In genomic region chr14:18330789-18331692, GRCm38 (mm10) we compare ENCODE assay signal across 8 mouse cellular contexts. TPM values are rescaled to one million over a fixed set of nuclear protein-coding genes. Genes with fewer than 3 reads are reported as not detected.
DNase-seq lines count a peak whose midpoint lies in the region; ATAC-seq lines count a peak whose summit lies in the region.

No protein-coding gene starts in this region.

- peaks cover 10% of the 10 kb centered on the region; the same call in 1 of the 2 replicates for H3K36me3 ChIP-seq in intestine, embryonic 14.5 days (ENCODE audit: control insufficient read depth, insufficient read depth, low read length)
- 0 out of 2 replicates have a peak, but pooled peaks cover 3% of the 10 kb centered on the region for H3K36me3 ChIP-seq in limb, embryonic 15.5 days
- no peaks in the 10 kb centered on the region for H3K36me3 ChIP-seq in midbrain, embryonic 15.5 days (replicated peaks)

- DNase-seq in kidney, adult 18-20 months = peak; percentile 40
- no peak for DNase-seq in kidney, adult 11 months
- DNase-seq in cerebellum, postnatal 14 days = peak; percentile 44 to 56
- peak; percentile 51 for DNase-seq in gastrocnemius, postnatal 10 days
- peak; percentile 81 for DNase-seq in intestine, embryonic 14.5 days (ENCODE audit: low spot score)
- peak; percentile 35 to 52 for DNase-seq in spleen, postnatal 36 days (ENCODE audit: low spot score in 2 of 2)

- no peaks in the 10 kb centered on the region for H3K9me3 ChIP-seq in intestine, embryonic 14.5 days (ENCODE audit: control insufficient read depth, low read length)
- no peaks in the 10 kb centered on the region for H3K9me3 ChIP-seq in limb, embryonic 15.5 days
- H3K9me3 ChIP-seq in midbrain, embryonic 15.5 days = no peaks in the 10 kb centered on the region

- peak overlapping the region; percentile 78 for H3K27ac ChIP-seq in intestine, embryonic 14.5 days (ENCODE audit: low read depth)
- peak overlapping the region; percentile 89 for H3K27ac ChIP-seq in limb, embryonic 15.5 days
- peak overlapping the region; percentile 89 for H3K27ac ChIP-seq in midbrain, embryonic 15.5 days

- H3K9ac ChIP-seq in intestine, embryonic 14.5 days (ENCODE audit: low read length) = peak overlapping the region; percentile 95
- H3K9ac ChIP-seq in limb, embryonic 15.5 days = peak overlapping the region; percentile 93
- H3K9ac ChIP-seq in midbrain, embryonic 15.5 days = peak overlapping the region; percentile 96

- ATAC-seq in intestine, embryonic 14.5 days (replicated peaks; ENCODE audit: low FRiP score, low TSS enrichment, low read depth) = peak; percentile 83
- peak; percentile 70 for ATAC-seq in limb, embryonic 15.5 days (ENCODE audit: insufficient number of reproducible peaks, low FRiP score, low TSS enrichment, low read depth)
- ATAC-seq in midbrain, embryonic 15.5 days (replicated peaks) = peak; percentile 77

- WGBS in intestine, embryonic 14.5 days = 0% methylated on average over 28 of the region's 99 CpGs
- WGBS in limb, embryonic 15.5 days = 1% methylated on average over 62 of the region's 99 CpGs
- WGBS in midbrain, embryonic 15.5 days = under 1% methylated on average over 66 of the region's 99 CpGs

- peak overlapping the region; percentile 85 for H3K4me3 ChIP-seq in intestine, embryonic 14.5 days (ENCODE audit: low read depth, low read length)
- H3K4me3 ChIP-seq in limb, embryonic 15.5 days = peak overlapping the region; percentile 88
- peak overlapping the region; percentile 92 for H3K4me3 ChIP-seq in midbrain, embryonic 15.5 days

- peak overlapping the region; percentile 66 for H3K4me2 ChIP-seq in intestine, embryonic 14.5 days (ENCODE audit: low read length)
- peak overlapping the region; percentile 76 for H3K4me2 ChIP-seq in limb, embryonic 15.5 days
- H3K4me2 ChIP-seq in midbrain, embryonic 15.5 days = peak overlapping the region; percentile 63

- no peaks in the 10 kb centered on the region for H3K27me3 ChIP-seq in intestine, embryonic 14.5 days (replicated peaks; ENCODE audit: control insufficient read depth, insufficient read depth, low read length)
- H3K27me3 ChIP-seq in limb, embryonic 15.5 days = no peaks in the 10 kb centered on the region
- no peaks in the 10 kb centered on the region for H3K27me3 ChIP-seq in midbrain, embryonic 15.5 days (replicated peaks)

- peaks cover 23% of the 10 kb centered on the region for H3K4me1 ChIP-seq in intestine, embryonic 14.5 days (replicated peaks; ENCODE audit: control insufficient read depth, insufficient read depth, low read length)
- peaks cover 27% of the 10 kb centered on the region for H3K4me1 ChIP-seq in limb, embryonic 15.5 days
- peaks cover 42% of the 10 kb centered on the region for H3K4me1 ChIP-seq in midbrain, embryonic 15.5 days

RNA-seq across cellular contexts. Expression of gene Ube2e1, which starts 0.6 kb away (rescaled TPM):
- 100 to 1,000 TPM; 113 to 129 TPM for total RNA-seq in gastrocnemius, postnatal 10 days (2021)
- polyA plus RNA-seq in intestine, embryonic 14.5 days (2014; fragmentation: Nextera tagmentation; extraction: Ambion mirVana) = 46.4 and 47.2 TPM in 2 replicates
- polyA plus RNA-seq in limb, embryonic 15.5 days (2015; fragmentation: Nextera tagmentation; extraction: Ambion mirVana) = 145 and 153 TPM in 2 replicates
- 198 and 205 TPM in 2 replicates for polyA plus RNA-seq in midbrain, embryonic 15.5 days (2015; fragmentation: Nextera tagmentation; extraction: Ambion mirVana)

RNA-seq across cellular contexts. Expression of gene Rpl15, which starts 59.9 kb away (rescaled TPM):
- 100 to 1,000 TPM; 921 to 934 TPM for total RNA-seq in gastrocnemius, postnatal 10 days (2021)
- 533 and 537 TPM in 2 replicates for polyA plus RNA-seq in intestine, embryonic 14.5 days (2014; fragmentation: Nextera tagmentation; extraction: Ambion mirVana)
- 314 and 405 TPM in 2 replicates for polyA plus RNA-seq in limb, embryonic 15.5 days (2015; fragmentation: Nextera tagmentation; extraction: Ambion mirVana)
- polyA plus RNA-seq in midbrain, embryonic 15.5 days (2015; fragmentation: Nextera tagmentation; extraction: Ambion mirVana) = 245 and 257 TPM in 2 replicates
